Mouse (Mus musculus): ENCODE measurements around the gene Selenop. TPM values are rescaled to one million over a fixed set of nuclear protein-coding genes. Genes with fewer than 3 reads are reported as not detected.
"Not testable (repeated sequence)": the region's sequence is repeated elsewhere in the genome, so short reads cannot be mapped to it uniquely, and the experiment has no call there.

Gene Selenop
- polyA plus RNA-seq, 1 experiment = 0.41 TPM

- Histone ChIP-seq H3K79me3 (ENCODE audit: low read depth) (no peaks in the 10 kb centered on the region), H3K27me3 (ENCODE audit: control insufficient read depth, insufficient read depth, insufficient read length) (no peaks in the 10 kb centered on the region), H3K79me2 (ENCODE audit: control insufficient read depth, insufficient read depth) (no peaks in the 10 kb centered on the region), H3K4me3 (ENCODE audit: insufficient read depth, poor library complexity, severe bottlenecking) (no peak overlapping the region), H3ac (ENCODE audit: control insufficient read depth, insufficient read length, low read depth) (no peak overlapping the region), H3K36me3 (ENCODE audit: control insufficient read depth, insufficient read depth) (no peaks in the 10 kb centered on the region)
- TF ChIP-seq MYOG (IDR thresholded peaks at IDR 0.05; ENCODE audit: control insufficient read depth, extremely low read depth, insufficient read length) (no peak), CEBPB (IDR thresholded peaks at IDR 0.05; ENCODE audit: low read depth) (no peak)
These were observed 37.3 kb upstream of the Selenop start for GRCm38 (mm10) chr15:3231004-3231403.

- no peak for TF ChIP-seq FOSL1 (IDR thresholded peaks at IDR 0.05; ENCODE audit: insufficient read depth, low read length, poor library complexity, severe bottlenecking)
- TF ChIP-seq MAX (IDR thresholded peaks at IDR 0.05) = no peak
- TF ChIP-seq USF1 (IDR thresholded peaks at IDR 0.05; ENCODE audit: low read depth) = no peak
- TF ChIP-seq MYOD1 (IDR thresholded peaks at IDR 0.05; ENCODE audit: control insufficient read depth, insufficient read length, low read depth) = no peak
- no peak for TF ChIP-seq MYOG (IDR thresholded peaks at IDR 0.05; ENCODE audit: control insufficient read depth, extremely low read depth, insufficient read length)
- no peak for TF ChIP-seq CEBPB (IDR thresholded peaks at IDR 0.05; ENCODE audit: low read depth)
- TF ChIP-seq CTCF (IDR thresholded peaks at IDR 0.05; ENCODE audit: control insufficient read depth, insufficient read depth, insufficient read length) = no peak
- Histone ChIP-seq H3K79me3 (ENCODE audit: low read depth) (no peaks in the 10 kb centered on the region), H3K79me2 (ENCODE audit: control insufficient read depth, insufficient read depth) (no peaks in the 10 kb centered on the region), H3K36me3 (ENCODE audit: control insufficient read depth, insufficient read depth) (no peaks in the 10 kb centered on the region), H3K4me3 (ENCODE audit: insufficient read depth, poor library complexity, severe bottlenecking) (no peak overlapping the region), H3K27me3 (ENCODE audit: control insufficient read depth, insufficient read depth, insufficient read length) (no peaks in the 10 kb centered on the region), H3ac (ENCODE audit: control insufficient read depth, insufficient read length, low read depth) (no peak overlapping the region)
These were observed 36.0 kb upstream of the Selenop start for GRCm38 (mm10) chr15:3232168-3232835.

GRCm38 (mm10) chr15:3233837-3234551, 34.4 kb upstream of the Selenop start:
- Histone ChIP-seq H3K36me3 (ENCODE audit: control insufficient read depth, insufficient read depth) (no peaks in the 10 kb centered on the region), H3K79me3 (ENCODE audit: low read depth) (no peaks in the 10 kb centered on the region), H3K27me3 (ENCODE audit: control insufficient read depth, insufficient read depth, insufficient read length) (no peaks in the 10 kb centered on the region), H3K79me2 (ENCODE audit: control insufficient read depth, insufficient read depth) (no peaks in the 10 kb centered on the region), H3ac (ENCODE audit: control insufficient read depth, insufficient read length, low read depth) (no peak overlapping the region), H3K4me3 (ENCODE audit: insufficient read depth, poor library complexity, severe bottlenecking) (no peak overlapping the region)
- TF ChIP-seq CEBPB (IDR thresholded peaks at IDR 0.05; ENCODE audit: low read depth) (no peak), USF1 (IDR thresholded peaks at IDR 0.05; ENCODE audit: low read depth) (no peak), MYOD1 (IDR thresholded peaks at IDR 0.05; ENCODE audit: control insufficient read depth, insufficient read length, low read depth) (no peak), FOSL1 (IDR thresholded peaks at IDR 0.05; ENCODE audit: insufficient read depth, low read length, poor library complexity, severe bottlenecking) (no peak), MYOG (IDR thresholded peaks at IDR 0.05; ENCODE audit: control insufficient read depth, extremely low read depth, insufficient read length) (no peak), CTCF (IDR thresholded peaks at IDR 0.05; ENCODE audit: control insufficient read depth, insufficient read depth, insufficient read length) (no peak), MAX (IDR thresholded peaks at IDR 0.05) (no peak)

GRCm38 (mm10) chr15:3236338-3236737, 32.0 kb upstream of the Selenop start:
- H3ac ChIP-seq (ENCODE audit: control insufficient read depth, insufficient read length, low read depth) = no peak overlapping the region
- no peaks in the 10 kb centered on the region for H3K79me3 ChIP-seq (ENCODE audit: low read depth)
- H3K79me2 ChIP-seq (ENCODE audit: control insufficient read depth, insufficient read depth) = no peaks in the 10 kb centered on the region
- no peak overlapping the region for H3K4me3 ChIP-seq (ENCODE audit: insufficient read depth, poor library complexity, severe bottlenecking)
- H3K27me3 ChIP-seq (ENCODE audit: control insufficient read depth, insufficient read depth, insufficient read length) = no peaks in the 10 kb centered on the region
- no peak for TF ChIP-seq MYOD1 (IDR thresholded peaks at IDR 0.05; ENCODE audit: control insufficient read depth, insufficient read length, low read depth)
- TF ChIP-seq MAX (IDR thresholded peaks at IDR 0.05) = no peak
- no peak for TF ChIP-seq CEBPB (IDR thresholded peaks at IDR 0.05; ENCODE audit: low read depth)
- TF ChIP-seq CTCF (IDR thresholded peaks at IDR 0.05; ENCODE audit: control insufficient read depth, insufficient read depth, insufficient read length) = no peak
- no peak for TF ChIP-seq FOSL1 (IDR thresholded peaks at IDR 0.05; ENCODE audit: insufficient read depth, low read length, poor library complexity, severe bottlenecking)
- no peak for TF ChIP-seq MYOG (IDR thresholded peaks at IDR 0.05; ENCODE audit: control insufficient read depth, extremely low read depth, insufficient read length)
- TF ChIP-seq USF1 (IDR thresholded peaks at IDR 0.05; ENCODE audit: low read depth) = no peak
- no peaks in the 10 kb centered on the region for H3K36me3 ChIP-seq (ENCODE audit: control insufficient read depth, insufficient read depth)

GRCm38 (mm10) chr15:3237963-3238362, 30.4 kb upstream of the Selenop start:
- H3K79me2 ChIP-seq (ENCODE audit: control insufficient read depth, insufficient read depth) = no peaks in the 10 kb centered on the region
- H3K79me3 ChIP-seq (ENCODE audit: low read depth) = no peaks in the 10 kb centered on the region
- TF ChIP-seq MYOG (IDR thresholded peaks at IDR 0.05; ENCODE audit: control insufficient read depth, extremely low read depth, insufficient read length) (no peak), CEBPB (IDR thresholded peaks at IDR 0.05; ENCODE audit: low read depth) (no peak), FOSL1 (IDR thresholded peaks at IDR 0.05; ENCODE audit: insufficient read depth, low read length, poor library complexity, severe bottlenecking) (no peak), MAX (IDR thresholded peaks at IDR 0.05) (no peak), USF1 (IDR thresholded peaks at IDR 0.05; ENCODE audit: low read depth) (no peak), MYOD1 (IDR thresholded peaks at IDR 0.05; ENCODE audit: control insufficient read depth, insufficient read length, low read depth) (no peak)
- H3K27me3 ChIP-seq (ENCODE audit: control insufficient read depth, insufficient read depth, insufficient read length) = no peaks in the 10 kb centered on the region
- no peak overlapping the region for H3K4me3 ChIP-seq (ENCODE audit: insufficient read depth, poor library complexity, severe bottlenecking)
- no peaks in the 10 kb centered on the region for H3K36me3 ChIP-seq (ENCODE audit: control insufficient read depth, insufficient read depth)
- H3ac ChIP-seq (ENCODE audit: control insufficient read depth, insufficient read length, low read depth) = no peak overlapping the region

- H3K79me2 ChIP-seq (ENCODE audit: control insufficient read depth, insufficient read depth); H3ac ChIP-seq (ENCODE audit: control insufficient read depth, insufficient read length, low read depth); H3K4me3 ChIP-seq (ENCODE audit: insufficient read depth, poor library complexity, severe bottlenecking); H3K36me3 ChIP-seq (ENCODE audit: control insufficient read depth, insufficient read depth); H3K79me3 ChIP-seq (ENCODE audit: low read depth); H3K27me3 ChIP-seq (ENCODE audit: control insufficient read depth, insufficient read depth, insufficient read length): not testable (repeated sequence)
These were observed 23.3 kb upstream of the Selenop start for GRCm38 (mm10) chr15:3245036-3245435.
